Mouse (Mus musculus): Measurements from ENCODE around the gene Gm20715.
"Not testable (repeated sequence)": the region's sequence is repeated elsewhere in the genome, so short reads cannot be mapped to it uniquely, and the experiment has no call there.

Gene Gm20715

GRCm38 (mm10) chr7:6410043-6410442 lies at the start of gene Gm20715:
Gene Gm20715, plus strand, starts transcription at chr7:6410277.
- in situ Hi-C loops (cut with MboI, MseI), result no loop called here

GRCm38 (mm10) chr7:6360477-6361060 lies 49.5 kb upstream of the Gm20715 start:
- in situ Hi-C loops (cut with MboI, MseI), result no loop called here

GRCm38 (mm10) chr7:6361756-6362155 lies 48.3 kb upstream of the Gm20715 start:
- in situ Hi-C loops (cut with MboI, MseI), result no loop called here

GRCm38 (mm10) chr7:6362268-6363046 lies 47.6 kb upstream of the Gm20715 start:
- in situ Hi-C loops (cut with MboI, MseI), result no loop called here

GRCm38 (mm10) chr7:6363047-6363488 lies 47.0 kb upstream of the Gm20715 start, which contains the start of gene Zfp78:
Gene Zfp78, plus strand, starts transcription at chr7:6363280.
- in situ Hi-C loops (cut with MboI, MseI), result no loop called here

- in situ Hi-C loops (cut with MboI, MseI), result no loop called here
These were observed 45.3 kb upstream of the Gm20715 start for GRCm38 (mm10) chr7:6364761-6365160.

- in situ Hi-C loops (cut with MboI, MseI), result no loop called here
These were observed 42.9 kb upstream of the Gm20715 start for GRCm38 (mm10) chr7:6367185-6367584.

- in situ Hi-C loops (cut with MboI, MseI), result not testable (repeated sequence)
These were observed 41.9 kb upstream of the Gm20715 start for GRCm38 (mm10) chr7:6368146-6368545.

GRCm38 (mm10) chr7:6369460-6369859 lies 40.6 kb upstream of the Gm20715 start:
- in situ Hi-C loops (cut with MboI, MseI), result no loop called here

GRCm38 (mm10) chr7:6372993-6373392 lies 37.1 kb upstream of the Gm20715 start:
- in situ Hi-C loops (cut with MboI, MseI), result no loop called here

GRCm38 (mm10) chr7:6378441-6378840 lies 31.6 kb upstream of the Gm20715 start:
- in situ Hi-C loops (cut with MboI, MseI), result loop anchor here (25.0 kb wide), 1 partner anchor 1866 kb away; the partner anchor contains the start of genes Ppp1r12c, Tnni3 and Tnnt1

GRCm38 (mm10) chr7:6381431-6381830 lies 28.6 kb upstream of the Gm20715 start:
- in situ Hi-C loops (cut with MboI, MseI), result loop anchor here (10.0 to 25.0 kb wide), 3 partner anchors 97 to 1869 kb away; partner anchors contain the start of genes Ppp1r12c, Tnni3, Tnnt1 and Zfp667

GRCm38 (mm10) chr7:6383044-6383455 lies 27.0 kb upstream of the Gm20715 start, which contains the start of gene Zfp28:
Gene Zfp28, plus strand, starts transcription at chr7:6383295.
- in situ Hi-C loops (cut with MboI, MseI), result loop anchor here (10.0 to 25.0 kb wide), 3 partner anchors 98 to 1871 kb away; partner anchors contain the start of genes Ppp1r12c, Tnni3, Tnnt1 and Zfp667

GRCm38 (mm10) chr7:6384011-6384410 lies 26.1 kb upstream of the Gm20715 start:
- in situ Hi-C loops (cut with MboI, MseI), result loop anchor here (10.0 to 25.0 kb wide), 3 partner anchors 99 to 1872 kb away; partner anchors contain the start of genes Ppp1r12c, Tnni3, Tnnt1 and Zfp667

- in situ Hi-C loops (cut with MboI, MseI), result loop anchor here (10.0 to 25.0 kb wide), 3 partner anchors 102 to 1875 kb away; partner anchors contain the start of genes Ppp1r12c, Tnni3, Tnnt1 and Zfp667
These were observed 23.1 kb upstream of the Gm20715 start for GRCm38 (mm10) chr7:6386995-6387394.

GRCm38 (mm10) chr7:6388971-6389370 lies 21.1 kb upstream of the Gm20715 start:
- in situ Hi-C loops (cut with MboI, MseI), result loop anchor here (10.0 to 25.0 kb wide), 3 partner anchors 104 to 1877 kb away; partner anchors contain the start of genes Ppp1r12c, Tnni3, Tnnt1 and Zfp667

GRCm38 (mm10) chr7:6389449-6389848 lies 20.6 kb upstream of the Gm20715 start:
- in situ Hi-C loops (cut with MboI, MseI), result loop anchor here (10.0 to 25.0 kb wide), 3 partner anchors 105 to 1877 kb away; partner anchors contain the start of genes Ppp1r12c, Tnni3, Tnnt1 and Zfp667

GRCm38 (mm10) chr7:6397996-6398975 lies 11.8 kb upstream of the Gm20715 start, which contains the start of gene Smim17:
Gene Smim17, plus strand, starts transcription at chr7:6398715.
- in situ Hi-C loops (cut with MboI, MseI), result loop anchor here (25.0 kb wide), 1 partner anchor 1886 kb away; the partner anchor contains the start of genes Ppp1r12c, Tnni3 and Tnnt1

GRCm38 (mm10) chr7:6414626-6415441 lies 4.8 kb downstream of the Gm20715 start:
- in situ Hi-C loops (cut with MboI, MseI), result loop anchor here (5.0 kb wide), 1 partner anchor 58 kb away; no protein-coding TSS in a partner anchor

GRCm38 (mm10) chr7:6415442-6415787 lies 5.3 kb downstream of the Gm20715 start:
- in situ Hi-C loops (cut with MboI, MseI), result loop anchor here (5.0 kb wide), 1 partner anchor 58 kb away; no protein-coding TSS in a partner anchor
